Mouse (Mus musculus) MEL (cell line): ENCODE measurements around the gene Ears2.

Source experiments
- CTCF ChIP-seq, 3 experiments: IDR thresholded peaks in 2 of 3; conservative IDR thresholded peaks in 1 of 3; 2 replicates each; pipeline ENCODE4 v1.5.1; 2011 to 2012; ENCODE audit warnings: low read length in 3 of 3, low read depth in 2 of 3, mild to moderate bottlenecking in 2 of 3, improper control_type of control experiment in 1 of 3, inconsistent platforms in 1 of 3, mixed read lengths in 1 of 3, moderate library complexity in 1 of 3; ENCODE audit not compliant: control insufficient read depth in 1 of 3, insufficient read depth in 1 of 3, poor library complexity in 1 of 3, severe bottlenecking in 1 of 3
- ELF1 ChIP-seq: IDR thresholded peaks from 2 replicates; pipeline ENCODE4 v1.6.1; 2014; ENCODE audit warnings: low read depth, mild to moderate bottlenecking, inconsistent platforms, low read length, improper control_type of control experiment, moderate library complexity
- EP300 ChIP-seq, 2 experiments: IDR thresholded peaks; 2 replicates each; pipeline ENCODE4 v1.6.1; 2011; ENCODE audit warnings: improper control_type of control experiment in 2 of 2, low read length in 2 of 2, low read depth in 1 of 2, mild to moderate bottlenecking in 1 of 2
- GATA1 ChIP-seq: IDR thresholded peaks from 2 replicates; pipeline ENCODE4 v1.6.1; 2011; ENCODE audit warnings: low read depth, low read length, improper control_type of control experiment
- HCFC1 ChIP-seq: IDR thresholded peaks from 2 replicates; pipeline ENCODE4 v1.6.1; 2012; ENCODE audit warnings: low read depth, mild to moderate bottlenecking, inconsistent platforms, low read length, improper control_type of control experiment, moderate library complexity
- MAZ ChIP-seq: IDR thresholded peaks from 2 replicates; pipeline ENCODE4 v1.6.1; 2012; ENCODE audit warnings: low read depth, mild to moderate bottlenecking, inconsistent platforms, low read length, improper control_type of control experiment
- NELFE ChIP-seq: IDR thresholded peaks from 2 replicates; pipeline ENCODE4 v1.6.1; 2011; ENCODE audit warnings: low read depth, low read length, improper control_type of control experiment
- POLR2AphosphoS2 ChIP-seq: IDR thresholded peaks from 2 replicates; pipeline ENCODE4 v1.6.1; 2011; ENCODE audit warnings: low read length, improper control_type of control experiment
- RAD21 ChIP-seq: IDR thresholded peaks from 2 replicates; pipeline ENCODE4 v1.6.1; 2011; ENCODE audit warnings: mild to moderate bottlenecking, low read depth, low read length, improper control_type of control experiment
- SMC3 ChIP-seq: IDR thresholded peaks from 2 replicates; pipeline ENCODE4 v1.6.1; 2011; ENCODE audit warnings: low read depth, low read length, improper control_type of control experiment
- UBTF ChIP-seq: IDR thresholded peaks from 2 replicates; pipeline ENCODE4 v1.6.1; 2012; ENCODE audit warnings: low read depth, mild to moderate bottlenecking, inconsistent platforms, low read length, improper control_type of control experiment, moderate library complexity, borderline replicate concordance; ENCODE audit not compliant: insufficient read depth
- USF2 ChIP-seq, 2 experiments: IDR thresholded peaks; 2 replicates each; pipeline ENCODE4 v1.6.1; 2011 to 2012; ENCODE audit warnings: improper control_type of control experiment in 2 of 2, low read length in 2 of 2, borderline replicate concordance in 1 of 2, inconsistent platforms in 1 of 2, low read depth in 1 of 2, mild to moderate bottlenecking in 1 of 2; ENCODE audit not compliant: insufficient read depth in 1 of 2
- ZC3H11A ChIP-seq: IDR thresholded peaks from 2 replicates; pipeline ENCODE4 v1.6.1; 2012; ENCODE audit warnings: low read depth, mild to moderate bottlenecking, inconsistent platforms, low read length, improper control_type of control experiment

GRCm38 (mm10) chr7:122101747-122102244 is 34.7 kb upstream of the Ears2 start, which contains the start of gene Ndufab1:
- TF ChIP-seq ZC3H11A (no peak), ELF1 (no peak), CTCF (IDR thresholded peaks at IDR 0.05 in 2 of 3, conservative IDR thresholded peaks at IDR 0.05 in 1 of 3; ENCODE audit: control insufficient read depth in 1 of 3, insufficient read depth in 1 of 3, low read depth in 2 of 3, low read length in 3 of 3, poor library complexity in 1 of 3, severe bottlenecking in 1 of 3) (peak; percentile 66 to 86 (median 82)), EP300 (IDR thresholded peaks at IDR 0.05; ENCODE audit: low read depth in 1 of 2, low read length in 2 of 2) (0 out of 4 replicates have a peak, but pooled peaks of 1 of the 2 experiments have one; percentile 6), RAD21 (no peak), USF2 (IDR thresholded peaks at IDR 0.05; ENCODE audit: borderline replicate concordance in 1 of 2, insufficient read depth in 1 of 2, low read depth in 1 of 2, low read length in 2 of 2) (no peak), HCFC1 (peak; percentile 88), SMC3 (0 out of 2 replicates have a peak, but pooled peaks have one; percentile 5), MAZ (0 out of 2 replicates have a peak, but pooled peaks have one; percentile 61), UBTF (no peak), NELFE (peak; percentile 72), POLR2AphosphoS2 (peak; percentile 13; the same call in 1 of the 2 replicates), GATA1 (no peak)
